Mouse (Mus musculus): Measurements from ENCODE around the gene Mx1.

- TF ChIP-seq CTCF (conservative IDR thresholded peaks at IDR 0.05; ENCODE audit: low read length): no peak
- TF ChIP-seq NANOG (IDR thresholded peaks at IDR 0.05; ENCODE audit: borderline replicate concordance, low read length): no peak
- no peak for TF ChIP-seq POU5F1 (IDR thresholded peaks at IDR 0.05; ENCODE audit: borderline replicate concordance, low read length)
These were observed 35.4 kb upstream of the Mx1 start for GRCm38 (mm10) chr16:97498139-97498538.

Measured in E14TG2a.4 (cell line).